Mouse (Mus musculus): ENCODE data around the gene Gckr. TPM values are rescaled to one million over a fixed set of nuclear protein-coding genes. Genes with fewer than 3 reads are reported as not detected.
"Not testable (repeated sequence)": the region's sequence is repeated elsewhere in the genome, so short reads cannot be mapped to it uniquely, and the experiment has no call there.

Gckr gene
- polyA plus RNA-seq, 1 experiment from 2014 or later = 0.22 TPM

GRCm38 (mm10) chr5:31303093-31303492, 5.8 kb downstream of the Gckr start:
- DNase-seq (ENCODE audit: low spot score, missing footprints) (no peak), ATAC-seq (ENCODE audit: low FRiP score) (no peak)
- Histone ChIP-seq H3K9me3 (ENCODE audit: control insufficient read depth, low read length) (no peaks in the 10 kb centered on the region), H3K27ac (ENCODE audit: low read depth, low read length) (no peak overlapping the region), H3K27me3 (ENCODE audit: control insufficient read depth, insufficient read depth, low read length) (no peaks in the 10 kb centered on the region), H3K4me3 (ENCODE audit: low read depth, low read length) (no peak overlapping the region), H3K9ac (ENCODE audit: low read length) (no peak overlapping the region), H3K4me1 (ENCODE audit: control insufficient read depth, insufficient read depth, low read length) (no peaks in the 10 kb centered on the region), H3K4me2 (no peak overlapping the region), H3K36me3 (ENCODE audit: control insufficient read depth, insufficient read depth, low read length) (no peaks in the 10 kb centered on the region)
- 90% methylated on average over 6 of the region's 6 CpGs for WGBS

GRCm38 (mm10) chr5:31312806-31313205, 15.6 kb downstream of the Gckr start:
- ATAC-seq (ENCODE audit: low FRiP score) (no peak), DNase-seq (ENCODE audit: low spot score, missing footprints) (no peak)
- H3K27ac ChIP-seq (ENCODE audit: low read depth, low read length) = no peak overlapping the region
- no peaks in the 10 kb centered on the region for H3K27me3 ChIP-seq (ENCODE audit: control insufficient read depth, insufficient read depth, low read length)
- H3K4me2 ChIP-seq = no peak overlapping the region
- no peak overlapping the region for H3K9ac ChIP-seq (ENCODE audit: low read length)
- no peaks in the 10 kb centered on the region for H3K9me3 ChIP-seq (ENCODE audit: control insufficient read depth, low read length)
- no peaks in the 10 kb centered on the region for H3K4me1 ChIP-seq (ENCODE audit: control insufficient read depth, insufficient read depth, low read length)
- WGBS = 91% methylated on average over 8 of the region's 8 CpGs
- no peak overlapping the region for H3K4me3 ChIP-seq (ENCODE audit: low read depth, low read length)
- H3K36me3 ChIP-seq (ENCODE audit: control insufficient read depth, insufficient read depth, low read length) = no peaks in the 10 kb centered on the region

GRCm38 (mm10) chr5:31322776-31323175, 25.5 kb downstream of the Gckr start:
- Histone ChIP-seq H3K4me3 (ENCODE audit: low read depth, low read length) (no peak overlapping the region), H3K4me1 (ENCODE audit: control insufficient read depth, insufficient read depth, low read length) (no peaks in the 10 kb centered on the region), H3K27ac (ENCODE audit: low read depth, low read length) (no peak overlapping the region), H3K4me2 (no peak overlapping the region), H3K9me3 (ENCODE audit: control insufficient read depth, low read length) (no peaks in the 10 kb centered on the region), H3K36me3 (ENCODE audit: control insufficient read depth, insufficient read depth, low read length) (no peaks in the 10 kb centered on the region), H3K9ac (ENCODE audit: low read length) (no peak overlapping the region), H3K27me3 (ENCODE audit: control insufficient read depth, insufficient read depth, low read length) (no peaks in the 10 kb centered on the region)
- WGBS = 88% methylated on average over 3 of the region's 3 CpGs
- ATAC-seq (ENCODE audit: low FRiP score) = no peak
- DNase-seq (ENCODE audit: low spot score, missing footprints) = no peak

- no peak for ATAC-seq (ENCODE audit: low FRiP score)
- WGBS = 75% methylated on average over 3 of the region's 3 CpGs
Measured at GRCm38 (mm10) chr5:31324085-31324484, 26.8 kb downstream of the Gckr start.

GRCm38 (mm10) chr5:31326850-31327249, 29.6 kb downstream of the Gckr start:
- Histone ChIP-seq H3K9me3 (ENCODE audit: control insufficient read depth, low read length) (no peaks in the 10 kb centered on the region), H3K4me1 (ENCODE audit: control insufficient read depth, insufficient read depth, low read length) (no peaks in the 10 kb centered on the region), H3K9ac (ENCODE audit: low read length) (no peak overlapping the region), H3K4me2 (no peak overlapping the region), H3K27me3 (ENCODE audit: control insufficient read depth, insufficient read depth, low read length) (no peaks in the 10 kb centered on the region), H3K27ac (ENCODE audit: low read depth, low read length) (no peak overlapping the region), H3K36me3 (ENCODE audit: control insufficient read depth, insufficient read depth, low read length) (no peaks in the 10 kb centered on the region), H3K4me3 (ENCODE audit: low read depth, low read length) (no peak overlapping the region)
- DNase-seq (ENCODE audit: low spot score, missing footprints) (no peak), ATAC-seq (ENCODE audit: low FRiP score) (no peak)
- WGBS = 18% methylated on average over 5 of the region's 5 CpGs

More at GRCm38 (mm10) chr5:31324085-31324484, 26.8 kb downstream of the Gckr start:
- no peaks in the 10 kb centered on the region for H3K36me3 ChIP-seq (ENCODE audit: control insufficient read depth, insufficient read depth, low read length)
- no peak overlapping the region for H3K27ac ChIP-seq (ENCODE audit: low read depth, low read length)
- no peak overlapping the region for H3K9ac ChIP-seq (ENCODE audit: low read length)
- H3K9me3 ChIP-seq (ENCODE audit: control insufficient read depth, low read length) = no peaks in the 10 kb centered on the region
- no peaks in the 10 kb centered on the region for H3K27me3 ChIP-seq (ENCODE audit: control insufficient read depth, insufficient read depth, low read length)
- no peaks in the 10 kb centered on the region for H3K4me1 ChIP-seq (ENCODE audit: control insufficient read depth, insufficient read depth, low read length)
- H3K4me3 ChIP-seq (ENCODE audit: low read depth, low read length) = no peak overlapping the region
- DNase-seq (ENCODE audit: low spot score, missing footprints) = no peak
- no peak overlapping the region for H3K4me2 ChIP-seq

- Histone ChIP-seq H3K9me3 (ENCODE audit: control insufficient read depth, low read length) (peaks cover 2% of the 10 kb centered on the region; the same call in 1 of the 2 replicates), H3K4me1 (ENCODE audit: control insufficient read depth, insufficient read depth, low read length) (no peaks in the 10 kb centered on the region), H3K4me3 (ENCODE audit: low read depth, low read length) (no peak overlapping the region), H3K27me3 (ENCODE audit: control insufficient read depth, insufficient read depth, low read length) (no peaks in the 10 kb centered on the region), H3K4me2 (no peak overlapping the region), H3K36me3 (ENCODE audit: control insufficient read depth, insufficient read depth, low read length) (no peaks in the 10 kb centered on the region), H3K27ac (ENCODE audit: low read depth, low read length) (no peak overlapping the region), H3K9ac (ENCODE audit: low read length) (no peak overlapping the region)
- DNase-seq (ENCODE audit: low spot score, missing footprints) = peak; percentile 88
- 31% methylated on average over 7 of the region's 7 CpGs for WGBS
- no peak for ATAC-seq (ENCODE audit: low FRiP score)
Measured at GRCm38 (mm10) chr5:31328255-31328654, 31.0 kb downstream of the Gckr start.

- not testable (repeated sequence) for H3K27ac ChIP-seq (ENCODE audit: low read depth, low read length); ATAC-seq (ENCODE audit: low FRiP score); H3K4me1 ChIP-seq (ENCODE audit: control insufficient read depth, insufficient read depth, low read length); H3K9ac ChIP-seq (ENCODE audit: low read length); H3K27me3 ChIP-seq (ENCODE audit: control insufficient read depth, insufficient read depth, low read length); H3K36me3 ChIP-seq (ENCODE audit: control insufficient read depth, insufficient read depth, low read length); H3K4me3 ChIP-seq (ENCODE audit: low read depth, low read length); H3K4me2 ChIP-seq; DNase-seq (ENCODE audit: low spot score, missing footprints); H3K9me3 ChIP-seq (ENCODE audit: control insufficient read depth, low read length)
- 76% methylated on average over 16 of the region's 16 CpGs for WGBS
Measured at GRCm38 (mm10) chr5:31357586-31357985, 60.3 kb downstream of the Gckr start.

GRCm38 (mm10) chr5:31360955-31361354, 63.7 kb downstream of the Gckr start:
- no peak for ATAC-seq (ENCODE audit: low FRiP score)
- Histone ChIP-seq H3K4me3 (ENCODE audit: low read depth, low read length) (no peak overlapping the region), H3K9me3 (ENCODE audit: control insufficient read depth, low read length) (no peaks in the 10 kb centered on the region), H3K36me3 (ENCODE audit: control insufficient read depth, insufficient read depth, low read length) (no peaks in the 10 kb centered on the region), H3K4me2 (no peak overlapping the region), H3K9ac (ENCODE audit: low read length) (no peak overlapping the region), H3K27me3 (ENCODE audit: control insufficient read depth, insufficient read depth, low read length) (no peaks in the 10 kb centered on the region), H3K27ac (ENCODE audit: low read depth, low read length) (no peak overlapping the region), H3K4me1 (ENCODE audit: control insufficient read depth, insufficient read depth, low read length) (no peaks in the 10 kb centered on the region)
- 80% methylated on average over 6 of the region's 6 CpGs for WGBS
- no peak for DNase-seq (ENCODE audit: low spot score, missing footprints)

Data from midbrain, embryonic 11.5 days (tissue).